Comparison of ENCODE assay signal across 19 mouse cellular contexts in genomic region chr2:28298738-28299137, GRCm38 (mm10).
DNase-seq lines count a peak whose midpoint lies in the region; TF ChIP-seq lines count a peak whose summit lies in the region.
"Had no signal": no experiment of that assay in that cellular context is flagged by ENCODE, and none has a peak within 500 bp of the region (broad histone marks: within the 10 kb centered on the region; RNA-seq: fewer than 3 reads in every experiment).

No protein-coding gene starts in this region.

- no peaks in the 10 kb centered on the region for H3K9me3 ChIP-seq in embryonic facial prominence, embryonic 10.5 days
- H3K9me3 ChIP-seq: forebrain, embryonic 15.5 days; lung, embryonic 15.5 days; midbrain, embryonic 13.5 days had no signal

- peaks cover 46% of the 10 kb centered on the region for H3K4me1 ChIP-seq in embryonic facial prominence, embryonic 10.5 days
- H3K4me1 ChIP-seq: lung, embryonic 15.5 days had no signal

- TF ChIP-seq CTCF in layer of hippocampus, adult 2 months (conservative IDR thresholded peaks at IDR 0.05) = no peak

- DNase-seq in layer of hippocampus, adult 2 months (ENCODE audit: low spot score in 2 of 2) = no peak
- no peak for DNase-seq in layer of hippocampus, adult 11-12 months (ENCODE audit: low spot score)
- no peak for DNase-seq in embryonic facial prominence, embryonic 10.5 days (ENCODE audit: low spot score)
- DNase-seq in forelimb bud, embryonic 11.5 days (ENCODE audit: low read depth, low spot score) = peak; percentile 21
- peak; percentile 25 for DNase-seq in mesoderm, embryonic 11.5 days (ENCODE audit: low read depth, low spot score)
- no peak for DNase-seq in cerebellum, postnatal 14 days
- no peak for DNase-seq in thymus, postnatal 10 days (ENCODE audit: low spot score in 2 of 2)
- DNase-seq: cerebellum, adult 9-11 months; embryo, embryonic 11 days; heart, adult 11 months; heart, postnatal 36 days; kidney, adult 11 months; layer of hippocampus, postnatal 36 days had no signal

- H3K4me3 ChIP-seq in layer of hippocampus, adult 2 months = no peak overlapping the region
- H3K4me3 ChIP-seq in embryonic facial prominence, embryonic 10.5 days = no peak overlapping the region
- H3K4me3 ChIP-seq: erythroblast, embryonic 14.5 days; forebrain, embryonic 15.5 days; lung, embryonic 15.5 days; midbrain, embryonic 13.5 days; myocyte had no signal

- peak overlapping the region; percentile 70 for H3K27ac ChIP-seq in layer of hippocampus, adult 2 months
- 0 out of 2 replicates have a peak overlapping the region, but pooled peaks have one; percentile 1 for H3K27ac ChIP-seq in embryonic facial prominence, embryonic 10.5 days (replicated peaks)
- H3K27ac ChIP-seq: forebrain, embryonic 15.5 days; liver, embryonic 14.5 days; lung, embryonic 15.5 days; midbrain, embryonic 13.5 days had no signal

- WGBS in embryonic facial prominence, embryonic 10.5 days = 58% methylated on average over 6 of the region's 6 CpGs

- H3K27me3 ChIP-seq in embryonic facial prominence, embryonic 10.5 days (replicated peaks; ENCODE audit: low read depth, poor library complexity, severe bottlenecking) = 0 out of 2 replicates have a peak, but pooled peaks cover 3% of the 10 kb centered on the region
- H3K27me3 ChIP-seq: lung, embryonic 15.5 days had no signal

- H3K36me3 ChIP-seq in embryonic facial prominence, embryonic 10.5 days (replicated peaks) = no peaks in the 10 kb centered on the region
- H3K36me3 ChIP-seq: forebrain, embryonic 15.5 days; lung, embryonic 15.5 days; midbrain, embryonic 13.5 days had no signal

Comparison
In these comparisons a context has a peak if more than half of its experiments do, and no peak if none do; other contexts are left out.
1. DNase-seq: peak in forelimb bud, embryonic 11.5 days (single experiment) and mesoderm, embryonic 11.5 days (single experiment); none in layer of hippocampus, adult 2 months (0 of 2), layer of hippocampus, adult 11-12 months (single experiment), embryonic facial prominence, embryonic 10.5 days (single experiment), cerebellum, postnatal 14 days (0 of 2) and thymus, postnatal 10 days (0 of 2).